Mouse (Mus musculus) small intestine, adult 2 months (tissue): ENCODE data around the gene Abhd14b.

Source experiments
- CTCF ChIP-seq: fragments of 200-500 bp; IDR thresholded peaks from 2 replicates; pipeline ENCODE4 v1.5.1; 2012; ENCODE audit warnings: low read depth, mild to moderate bottlenecking, control low read depth, inconsistent platforms, low read length, moderate library complexity, mixed read lengths; ENCODE audit not compliant: insufficient replicate concordance, insufficient read length; ENCODE audit errors: extremely low read depth
- POLR2A ChIP-seq: fragments of 200-500 bp; IDR thresholded peaks from 2 replicates; pipeline ENCODE4 v1.6.1; 2012; ENCODE audit warnings: low read depth, mild to moderate bottlenecking, control low read depth, inconsistent platforms, low read length, moderate library complexity

DNA sequence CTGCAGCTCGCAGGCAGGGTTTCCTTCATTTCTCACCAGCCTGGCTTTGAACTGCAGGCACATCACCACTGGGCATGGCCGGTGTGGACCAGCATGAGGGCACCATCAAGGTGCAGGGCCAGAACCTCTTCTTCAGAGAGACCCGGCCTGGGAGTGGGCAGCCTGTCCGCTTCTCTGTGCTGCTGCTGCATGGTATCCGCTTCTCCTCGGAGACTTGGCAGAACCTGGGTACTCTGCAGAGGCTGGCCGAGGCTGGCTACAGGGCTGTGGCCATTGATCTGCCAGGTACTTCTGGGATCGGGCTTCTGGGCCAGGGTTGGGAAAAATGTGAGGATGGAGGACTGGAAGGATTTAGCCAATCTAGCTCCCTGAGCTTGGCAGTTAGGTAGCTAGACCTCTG, 2.7 kb downstream of the Abhd14b start:
- TF ChIP-seq CTCF (no peak), POLR2A (no peak)
